ENCODE assay signal across 11 mouse cellular contexts in genomic region chr15:10747638-10748037, GRCm38 (mm10). TPM values are rescaled to one million over a fixed set of nuclear protein-coding genes. Genes with fewer than 3 reads are reported as not detected.
A peak's percentile ranks its signal among the peaks of the same experiment; 100 is the strongest.
DNase-seq lines count a peak whose midpoint lies in the region; ATAC-seq lines count a peak whose summit lies in the region.
"Had no signal": no experiment of that assay in that cellular context is flagged by ENCODE, and none has a peak within 500 bp of the region (broad histone marks: within the 10 kb centered on the region; RNA-seq: fewer than 3 reads in every experiment).

No protein-coding gene starts in this region.

- H3K4me1 ChIP-seq in hindbrain, embryonic 16.5 days (ENCODE audit: control insufficient read depth, insufficient read depth, low read depth, low read length): peaks cover 11% of the 10 kb centered on the region
- H3K4me1 ChIP-seq: liver, embryonic 12.5 days had no signal

- no peak overlapping the region for H3K9ac ChIP-seq in hindbrain, embryonic 16.5 days (ENCODE audit: low read depth, low read length)
- H3K9ac ChIP-seq: liver, embryonic 12.5 days had no signal

- WGBS in hindbrain, embryonic 16.5 days: 52% methylated on average over 8 of the region's 8 CpGs

- peak; percentile 76 for ATAC-seq in frontal cortex, adult (ENCODE audit: low TSS enrichment)
- peak; percentile 56 for ATAC-seq in hindbrain, embryonic 16.5 days
- ATAC-seq: liver, embryonic 12.5 days had no signal

- no peak overlapping the region for H3K4me3 ChIP-seq in hindbrain, embryonic 16.5 days (ENCODE audit: low read length)
- H3K4me3 ChIP-seq: liver, embryonic 12.5 days had no signal

- H3K4me2 ChIP-seq in hindbrain, embryonic 16.5 days (ENCODE audit: low read length): no peak overlapping the region
- H3K4me2 ChIP-seq: liver, embryonic 12.5 days had no signal

- H3K27ac ChIP-seq in hindbrain, embryonic 16.5 days (ENCODE audit: low read depth, low read length): no peak overlapping the region
- H3K27ac ChIP-seq: liver, embryonic 12.5 days had no signal

- H3K27me3 ChIP-seq in hindbrain, embryonic 16.5 days (replicated peaks; ENCODE audit: control insufficient read depth, insufficient read depth, low read length): no peaks in the 10 kb centered on the region
- H3K27me3 ChIP-seq: liver, embryonic 12.5 days had no signal

- H3K36me3 ChIP-seq in hindbrain, embryonic 16.5 days (ENCODE audit: control insufficient read depth, insufficient read depth, low read length): no peaks in the 10 kb centered on the region
- H3K36me3 ChIP-seq: liver, embryonic 12.5 days had no signal

- H3K9me3 ChIP-seq in hindbrain, embryonic 16.5 days (ENCODE audit: control insufficient read depth, low read length): no peaks in the 10 kb centered on the region
- H3K9me3 ChIP-seq: liver, embryonic 12.5 days had no signal

- no peak for DNase-seq in frontal cortex, postnatal 10 days (ENCODE audit: low spot score in 2 of 2)
- DNase-seq in right cerebral cortex, adult 18-20 months: peak; percentile 45
- DNase-seq in right cerebral cortex, postnatal 14 days: no peak
- peak; percentile 44 for DNase-seq in telencephalon, adult 2 months (ENCODE audit: low read depth, low spot score)
- DNase-seq in cerebellum, adult 11-12 months: no peak
- DNase-seq in adipocyte (ENCODE audit: low spot score): no peak
- DNase-seq: B cell, adult 2 months; kidney, adult 8-10 months had no signal

RNA-seq across cellular contexts. Expression of gene Rai14, which starts 33.2 kb away (rescaled TPM):
- polyA plus RNA-seq in hindbrain, embryonic 16.5 days (2015; fragmentation: Nextera tagmentation; extraction: Ambion mirVana): 8.2 and 11.6 TPM in 2 replicates

Comparison
In these comparisons a context has a peak if more than half of its experiments do, and no peak if none do; other contexts are left out.
1. DNase-seq: peak in right cerebral cortex, adult 18-20 months (single experiment) and telencephalon, adult 2 months (single experiment); none in frontal cortex, postnatal 10 days (0 of 2), right cerebral cortex, postnatal 14 days (single experiment), cerebellum, adult 11-12 months (single experiment) and adipocyte (single experiment).